Mouse (Mus musculus): ENCODE measurements around the gene Nckipsd. TPM values are rescaled to one million over a fixed set of nuclear protein-coding genes. Genes with fewer than 3 reads are reported as not detected.

Gene Nckipsd
- total RNA-seq, 1 experiment = 17.4 TPM

GRCm38 (mm10) chr9:108776614-108777013, 31.6 kb upstream of the Nckipsd start:
- Histone ChIP-seq H3K4me3 (ENCODE audit: insufficient read depth in 1 of 2, low read depth in 1 of 2, low read length in 2 of 2, poor library complexity in 1 of 2, severe bottlenecking in 1 of 2) (no peak overlapping the region), H3K9me3 (ENCODE audit: control insufficient read depth, insufficient read depth, low read depth, low read length) (no peaks in the 10 kb centered on the region), H3K4me1 (ENCODE audit: control insufficient read depth in 2 of 2, insufficient read depth in 2 of 2, low read length in 2 of 2, poor library complexity in 1 of 2) (peaks cover 0 to 8% of the 10 kb centered on the region in 2 experiments; a peak in 1 of 4 replicates), H3K27ac (ENCODE audit: insufficient read depth, low read depth, low read length, poor library complexity, severe bottlenecking) (no peak overlapping the region), H3K36me3 (ENCODE audit: control insufficient read depth, insufficient read depth, low read length, poor library complexity, severe bottlenecking) (no peaks in the 10 kb centered on the region), H3K9ac (ENCODE audit: insufficient read depth, low read depth, low read length, poor library complexity, severe bottlenecking) (no peak overlapping the region)
- DNase-seq (ENCODE audit: low read depth, low spot score) = no peak
- in situ Hi-C loops (cut with MboI; ENCODE audit: low sequenced_read_pairs in 2 of 2, unreplicated experiment in 2 of 2) = no loop called here
- TF ChIP-seq HCFC1 (IDR thresholded peaks at IDR 0.05; ENCODE audit: borderline replicate concordance, insufficient read depth, low read length) (no peak), ZC3H11A (IDR thresholded peaks at IDR 0.05; ENCODE audit: borderline replicate concordance, low read depth, low read length) (no peak), CHD2 (IDR thresholded peaks at IDR 0.05; ENCODE audit: low read depth, low read length) (no peak), MAFK (IDR thresholded peaks at IDR 0.05; ENCODE audit: insufficient read depth, low read depth, low read length) (no peak), ZNF384 (IDR thresholded peaks at IDR 0.05; ENCODE audit: low read depth, low read length) (no peak)

GRCm38 (mm10) chr9:108777276-108777675, 30.9 kb upstream of the Nckipsd start:
- H3K9ac ChIP-seq (ENCODE audit: insufficient read depth, low read depth, low read length, poor library complexity, severe bottlenecking) = no peak overlapping the region
- TF ChIP-seq HCFC1 (IDR thresholded peaks at IDR 0.05; ENCODE audit: borderline replicate concordance, insufficient read depth, low read length) (no peak), CHD2 (IDR thresholded peaks at IDR 0.05; ENCODE audit: low read depth, low read length) (no peak), ZC3H11A (IDR thresholded peaks at IDR 0.05; ENCODE audit: borderline replicate concordance, low read depth, low read length) (no peak), MAFK (IDR thresholded peaks at IDR 0.05; ENCODE audit: insufficient read depth, low read depth, low read length) (0 out of 2 replicates have a peak, but pooled peaks have one; percentile 23)
- no peak overlapping the region for H3K4me3 ChIP-seq (ENCODE audit: insufficient read depth in 1 of 2, low read depth in 1 of 2, low read length in 2 of 2, poor library complexity in 1 of 2, severe bottlenecking in 1 of 2)
- no peak for DNase-seq (ENCODE audit: low read depth, low spot score)
- peaks cover 0 to 11% of the 10 kb centered on the region in 2 experiments; a peak in 1 of 4 replicates for H3K4me1 ChIP-seq (ENCODE audit: control insufficient read depth in 2 of 2, insufficient read depth in 2 of 2, low read length in 2 of 2, poor library complexity in 1 of 2)
- no peaks in the 10 kb centered on the region for H3K9me3 ChIP-seq (ENCODE audit: control insufficient read depth, insufficient read depth, low read depth, low read length)
- no peak overlapping the region for H3K27ac ChIP-seq (ENCODE audit: insufficient read depth, low read depth, low read length, poor library complexity, severe bottlenecking)
- H3K36me3 ChIP-seq (ENCODE audit: control insufficient read depth, insufficient read depth, low read length, poor library complexity, severe bottlenecking) = no peaks in the 10 kb centered on the region
- in situ Hi-C loops (cut with MboI; ENCODE audit: low sequenced_read_pairs in 2 of 2, unreplicated experiment in 2 of 2) = no loop called here

GRCm38 (mm10) chr9:108780959-108781358, 27.2 kb upstream of the Nckipsd start:
- H3K9me3 ChIP-seq (ENCODE audit: control insufficient read depth, insufficient read depth, low read depth, low read length) = no peaks in the 10 kb centered on the region

GRCm38 (mm10) chr9:108781891-108782290, 26.3 kb upstream of the Nckipsd start:
- H3K27ac ChIP-seq (ENCODE audit: insufficient read depth, low read depth, low read length, poor library complexity, severe bottlenecking) = no peak overlapping the region
- in situ Hi-C loops (cut with MboI; ENCODE audit: low sequenced_read_pairs in 2 of 2, unreplicated experiment in 2 of 2) = no loop called here
- H3K36me3 ChIP-seq (ENCODE audit: control insufficient read depth, insufficient read depth, low read length, poor library complexity, severe bottlenecking) = no peaks in the 10 kb centered on the region
- H3K4me3 ChIP-seq (ENCODE audit: insufficient read depth in 1 of 2, low read depth in 1 of 2, low read length in 2 of 2, poor library complexity in 1 of 2, severe bottlenecking in 1 of 2) = no peak overlapping the region
- no peak overlapping the region for H3K9ac ChIP-seq (ENCODE audit: insufficient read depth, low read depth, low read length, poor library complexity, severe bottlenecking)
- no peak for DNase-seq (ENCODE audit: low read depth, low spot score)
- peaks cover 2 to 8% of the 10 kb centered on the region in 2 experiments; a peak in 1 of 4 replicates for H3K4me1 ChIP-seq (ENCODE audit: control insufficient read depth in 2 of 2, insufficient read depth in 2 of 2, low read length in 2 of 2, poor library complexity in 1 of 2)
- no peak for TF ChIP-seq HCFC1 (IDR thresholded peaks at IDR 0.05; ENCODE audit: borderline replicate concordance, insufficient read depth, low read length)
- TF ChIP-seq ZC3H11A (IDR thresholded peaks at IDR 0.05; ENCODE audit: borderline replicate concordance, low read depth, low read length) = no peak
- no peak for TF ChIP-seq ZNF384 (IDR thresholded peaks at IDR 0.05; ENCODE audit: low read depth, low read length)
- no peak for TF ChIP-seq CHD2 (IDR thresholded peaks at IDR 0.05; ENCODE audit: low read depth, low read length)
- TF ChIP-seq MAFK (IDR thresholded peaks at IDR 0.05; ENCODE audit: insufficient read depth, low read depth, low read length) = no peak
- H3K9me3 ChIP-seq (ENCODE audit: control insufficient read depth, insufficient read depth, low read depth, low read length) = no peaks in the 10 kb centered on the region

More at GRCm38 (mm10) chr9:108780959-108781358, 27.2 kb upstream of the Nckipsd start:
- H3K9ac ChIP-seq (ENCODE audit: insufficient read depth, low read depth, low read length, poor library complexity, severe bottlenecking) = no peak overlapping the region
- peaks cover 2 to 11% of the 10 kb centered on the region in 2 experiments; a peak in 1 of 4 replicates for H3K4me1 ChIP-seq (ENCODE audit: control insufficient read depth in 2 of 2, insufficient read depth in 2 of 2, low read length in 2 of 2, poor library complexity in 1 of 2)
- no peak for DNase-seq (ENCODE audit: low read depth, low spot score)
- H3K4me3 ChIP-seq (ENCODE audit: insufficient read depth in 1 of 2, low read depth in 1 of 2, low read length in 2 of 2, poor library complexity in 1 of 2, severe bottlenecking in 1 of 2) = no peak overlapping the region
- in situ Hi-C loops (cut with MboI; ENCODE audit: low sequenced_read_pairs in 2 of 2, unreplicated experiment in 2 of 2) = no loop called here
- H3K27ac ChIP-seq (ENCODE audit: insufficient read depth, low read depth, low read length, poor library complexity, severe bottlenecking) = no peak overlapping the region
- TF ChIP-seq ZNF384 (IDR thresholded peaks at IDR 0.05; ENCODE audit: low read depth, low read length) (no peak), ZC3H11A (IDR thresholded peaks at IDR 0.05; ENCODE audit: borderline replicate concordance, low read depth, low read length) (no peak), CHD2 (IDR thresholded peaks at IDR 0.05; ENCODE audit: low read depth, low read length) (no peak), MAFK (IDR thresholded peaks at IDR 0.05; ENCODE audit: insufficient read depth, low read depth, low read length) (no peak), HCFC1 (IDR thresholded peaks at IDR 0.05; ENCODE audit: borderline replicate concordance, insufficient read depth, low read length) (no peak)
- H3K36me3 ChIP-seq (ENCODE audit: control insufficient read depth, insufficient read depth, low read length, poor library complexity, severe bottlenecking) = no peaks in the 10 kb centered on the region
